Mouse (Mus musculus) neural tube, embryonic 11.5 days (tissue): ENCODE measurements around the gene Rras2. TPM values are rescaled to one million over a fixed set of nuclear protein-coding genes. Genes with fewer than 3 reads are reported as not detected.
A peak's percentile ranks its signal among the peaks of the same experiment; 100 is the strongest.

Source experiments
- ATAC-seq: fragments of 200-750 bp; cut with Nextera tagmentation; 2 replicates; pipeline ENCODE4 v1.8.0; 2017; ENCODE audit warnings: moderate number of reproducible peaks, mild to moderate bottlenecking, moderate TSS enrichment, moderate library complexity; ENCODE audit not compliant: insufficient read depth, low FRiP score, low TSS enrichment
- DNase-seq: peaks from one replicate; pipeline ENCODE4 v3.0.0-alpha.2; 2015; ENCODE audit warnings: low spot score
- H3K27ac ChIP-seq: fragments of 300-500 bp; sonication (generic); 2 replicates; pipeline ENCODE4 v1.5.1; 2014; ENCODE audit warnings: low read depth, mild to moderate bottlenecking, low read length
- H3K27me3 ChIP-seq: fragments of 300-500 bp; sonication (generic); 2 replicates; pipeline ENCODE4 v1.6.1; 2014; ENCODE audit warnings: mild to moderate bottlenecking, low read length, mixed read lengths; ENCODE audit not compliant: control insufficient read depth, insufficient read depth
- H3K36me3 ChIP-seq: fragments of 300-500 bp; sonication (generic); 2 replicates; pipeline ENCODE4 v1.6.1; 2014; ENCODE audit warnings: mild to moderate bottlenecking, low read length, moderate library complexity, mixed read lengths; ENCODE audit not compliant: control insufficient read depth, insufficient read depth
- H3K4me1 ChIP-seq: fragments of 300-500 bp; sonication (generic); 2 replicates; pipeline ENCODE4 v1.6.1; 2014; ENCODE audit warnings: low read length, mixed read lengths; ENCODE audit not compliant: control insufficient read depth, insufficient read depth
- H3K4me2 ChIP-seq: fragments of 300-500 bp; sonication (generic); 2 replicates; pipeline ENCODE4 v1.6.1; 2014; ENCODE audit warnings: low read depth, mild to moderate bottlenecking, moderate library complexity
- H3K4me3 ChIP-seq: fragments of 300-500 bp; sonication (generic); 2 replicates; pipeline ENCODE4 v1.5.1; 2014; ENCODE audit warnings: low read depth, low read length
- H3K9ac ChIP-seq: fragments of 300-500 bp; sonication (generic); 2 replicates; pipeline ENCODE4 v1.6.1; 2014; ENCODE audit warnings: mild to moderate bottlenecking, low read length
- H3K9me3 ChIP-seq: fragments of 300-500 bp; sonication (generic); 2 replicates; pipeline ENCODE4 v1.6.1; 2016; ENCODE audit warnings: low read length; ENCODE audit not compliant: control insufficient read depth
- WGBS: fragments of 180-500 bp; shearing (Covaris S2); extraction: QIAGEN DNeasy Blood & Tissue Kit; methylation state at CpG from one replicate; pipeline ENCODE4 v1.1.7; 2014; 5-methylcytosine and 5-hydroxymethylcytosine counted together
- polyA plus RNA-seq: library from polyadenylated mRNA; unstranded; fragments of >200 nt; fragmentation: Nextera tagmentation; extraction: Ambion mirVana; gene quantifications from 2 replicates; pipeline ENCODE4 v1.2.1, GENCODE M21; 2014

Rras2 gene
- polyA plus RNA-seq, 1 experiment from 2014 or later, result 25.4 TPM

- Histone ChIP-seq H3K9me3 (no peaks in the 10 kb centered on the region), H3K27ac (no peak overlapping the region), H3K4me2 (peak overlapping the region; percentile 39), H3K36me3 (no peaks in the 10 kb centered on the region), H3K4me1 (no peaks in the 10 kb centered on the region), H3K4me3 (peak overlapping the region; percentile 24), H3K9ac (no peak overlapping the region), H3K27me3 (no peaks in the 10 kb centered on the region)
- no peak for DNase-seq
- 9% methylated on average over 11 of the region's 11 CpGs for WGBS
- ATAC-seq, result 0 out of 2 replicates have a peak, but pooled peaks have one; percentile 6
Measured at GRCm38 (mm10) chr7:114020057-114020703, 97.4 kb downstream of the Rras2 start.

GRCm38 (mm10) chr7:114018861-114019260, 98.7 kb downstream of the Rras2 start:
- no peaks in the 10 kb centered on the region for H3K4me1 ChIP-seq
- H3K9me3 ChIP-seq, result no peaks in the 10 kb centered on the region
- no peaks in the 10 kb centered on the region for H3K36me3 ChIP-seq
- no peak overlapping the region for H3K9ac ChIP-seq
- WGBS, result 73% methylated on average over 3 of the region's 3 CpGs
- no peak overlapping the region for H3K4me3 ChIP-seq
- no peak overlapping the region for H3K27ac ChIP-seq
- H3K27me3 ChIP-seq, result no peaks in the 10 kb centered on the region
- DNase-seq (no peak), ATAC-seq (no peak)
- H3K4me2 ChIP-seq, result no peak overlapping the region

- no peak overlapping the region for H3K27ac ChIP-seq
- no peaks in the 10 kb centered on the region for H3K36me3 ChIP-seq
- H3K27me3 ChIP-seq, result no peaks in the 10 kb centered on the region
- H3K4me1 ChIP-seq, result no peaks in the 10 kb centered on the region
- no peak overlapping the region for H3K4me2 ChIP-seq
- no peaks in the 10 kb centered on the region for H3K9me3 ChIP-seq
- no peak overlapping the region for H3K4me3 ChIP-seq
- no peak for ATAC-seq
- no peak overlapping the region for H3K9ac ChIP-seq
- DNase-seq, result no peak
- 88% methylated on average over 8 of the region's 8 CpGs for WGBS
Measured at GRCm38 (mm10) chr7:114016001-114016949, 101.3 kb downstream of the Rras2 start.

GRCm38 (mm10) chr7:114011726-114012443, 105.7 kb downstream of the Rras2 start:
- H3K36me3 ChIP-seq, result no peaks in the 10 kb centered on the region
- no peak for DNase-seq
- H3K9ac ChIP-seq, result no peak overlapping the region
- H3K4me2 ChIP-seq, result no peak overlapping the region
- no peaks in the 10 kb centered on the region for H3K9me3 ChIP-seq
- H3K27ac ChIP-seq, result no peak overlapping the region
- no peaks in the 10 kb centered on the region for H3K4me1 ChIP-seq
- H3K27me3 ChIP-seq, result no peaks in the 10 kb centered on the region
- no peak overlapping the region for H3K4me3 ChIP-seq
- ATAC-seq, result no peak
- 65% methylated on average over 9 of the region's 9 CpGs for whole genome bisulfite sequencing

GRCm38 (mm10) chr7:114007565-114007964, 110.0 kb downstream of the Rras2 start:
- no peak overlapping the region for H3K27ac ChIP-seq
- no peaks in the 10 kb centered on the region for H3K36me3 ChIP-seq
- H3K9me3 ChIP-seq, result no peaks in the 10 kb centered on the region
- no peaks in the 10 kb centered on the region for H3K4me1 ChIP-seq
- no peak for DNase-seq
- no peak overlapping the region for H3K9ac ChIP-seq
- WGBS, result 72% methylated on average over 5 of the region's 5 CpGs
- no peaks in the 10 kb centered on the region for H3K27me3 ChIP-seq
- no peak overlapping the region for H3K4me2 ChIP-seq
- ATAC-seq, result no peak
- no peak overlapping the region for H3K4me3 ChIP-seq

- Histone ChIP-seq H3K27me3 (no peaks in the 10 kb centered on the region), H3K9ac (no peak overlapping the region), H3K4me1 (no peaks in the 10 kb centered on the region), H3K9me3 (no peaks in the 10 kb centered on the region), H3K4me2 (no peak overlapping the region), H3K4me3 (no peak overlapping the region), H3K27ac (no peak overlapping the region), H3K36me3 (no peaks in the 10 kb centered on the region)
- DNase-seq (no peak), ATAC-seq (no peak)
- 90% methylated on average over 8 of the region's 8 CpGs for WGBS
Measured at GRCm38 (mm10) chr7:114006456-114006855, 111.1 kb downstream of the Rras2 start.

GRCm38 (mm10) chr7:114005499-114005898, 112.1 kb downstream of the Rras2 start:
- Histone ChIP-seq H3K4me2 (no peak overlapping the region), H3K4me3 (no peak overlapping the region), H3K36me3 (no peaks in the 10 kb centered on the region), H3K4me1 (no peaks in the 10 kb centered on the region), H3K9ac (no peak overlapping the region), H3K27me3 (no peaks in the 10 kb centered on the region), H3K27ac (no peak overlapping the region), H3K9me3 (no peaks in the 10 kb centered on the region)
- ATAC-seq (no peak), DNase-seq (no peak)
- 82% methylated on average over 5 of the region's 5 CpGs for WGBS

- Histone ChIP-seq H3K36me3 (no peaks in the 10 kb centered on the region), H3K9me3 (no peaks in the 10 kb centered on the region), H3K4me3 (no peak overlapping the region), H3K9ac (no peak overlapping the region), H3K4me2 (no peak overlapping the region), H3K4me1 (no peaks in the 10 kb centered on the region), H3K27me3 (no peaks in the 10 kb centered on the region), H3K27ac (no peak overlapping the region)
- ATAC-seq, result no peak
- no peak for DNase-seq
- 17% methylated on average over 5 of the region's 5 CpGs for WGBS
Measured at GRCm38 (mm10) chr7:114004171-114004570, 113.4 kb downstream of the Rras2 start.
